Mouse (Mus musculus) lung, adult 18-20 months (tissue): Measurements from ENCODE around the gene Srp54a.
"Not testable (repeated sequence)": the region's sequence is repeated elsewhere in the genome, so short reads cannot be mapped to it uniquely, and the experiment has no call there.

Experiments
- DNase-seq, 2 experiments: peaks; one replicate each; pipeline ENCODE4 v3.0.0; 2022; ENCODE audit warnings: mixed read lengths in 2 of 2

Srp54a gene

DNA sequence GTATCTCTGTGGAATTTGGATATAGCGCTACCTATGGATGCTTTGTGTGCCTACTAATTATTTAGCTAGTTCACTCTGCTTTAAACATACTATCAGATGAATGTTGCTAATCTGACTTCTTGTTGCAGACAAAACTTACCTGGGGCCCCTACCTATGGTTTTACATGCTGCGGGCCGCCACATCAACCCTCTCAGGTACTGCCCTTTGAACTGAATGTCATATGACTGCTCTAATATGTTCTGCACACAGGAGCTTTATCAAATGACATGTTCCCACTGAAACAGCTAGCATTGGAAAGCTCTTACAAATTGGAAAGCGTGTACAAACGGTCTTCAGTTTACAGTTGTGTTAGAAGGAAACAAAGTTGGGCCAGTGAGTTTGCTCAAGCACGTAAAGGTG is 55.5 kb downstream of the Srp54a start:
- DNase-seq = not testable (repeated sequence)

DNA sequence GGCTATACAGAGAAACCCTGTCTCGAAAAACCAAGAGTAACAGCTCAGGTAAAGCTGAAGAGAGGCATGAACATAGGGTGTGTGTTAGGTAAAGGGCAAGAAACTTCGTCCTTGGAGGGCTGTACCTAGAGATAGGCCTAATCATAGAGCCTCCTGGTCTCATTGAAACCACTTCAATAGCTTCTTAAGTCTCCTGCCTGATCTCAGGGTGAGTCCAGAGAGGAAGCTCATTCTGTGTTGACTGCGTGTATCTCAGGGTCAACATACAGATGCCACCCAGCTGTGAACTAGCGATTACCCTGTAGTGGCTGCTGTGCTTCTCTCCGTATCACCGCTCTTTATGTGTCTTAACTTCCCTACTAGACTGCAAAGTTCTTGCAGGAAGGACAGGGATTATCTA is 57.8 kb downstream of the Srp54a start:
- DNase-seq = not testable (repeated sequence)

DNA sequence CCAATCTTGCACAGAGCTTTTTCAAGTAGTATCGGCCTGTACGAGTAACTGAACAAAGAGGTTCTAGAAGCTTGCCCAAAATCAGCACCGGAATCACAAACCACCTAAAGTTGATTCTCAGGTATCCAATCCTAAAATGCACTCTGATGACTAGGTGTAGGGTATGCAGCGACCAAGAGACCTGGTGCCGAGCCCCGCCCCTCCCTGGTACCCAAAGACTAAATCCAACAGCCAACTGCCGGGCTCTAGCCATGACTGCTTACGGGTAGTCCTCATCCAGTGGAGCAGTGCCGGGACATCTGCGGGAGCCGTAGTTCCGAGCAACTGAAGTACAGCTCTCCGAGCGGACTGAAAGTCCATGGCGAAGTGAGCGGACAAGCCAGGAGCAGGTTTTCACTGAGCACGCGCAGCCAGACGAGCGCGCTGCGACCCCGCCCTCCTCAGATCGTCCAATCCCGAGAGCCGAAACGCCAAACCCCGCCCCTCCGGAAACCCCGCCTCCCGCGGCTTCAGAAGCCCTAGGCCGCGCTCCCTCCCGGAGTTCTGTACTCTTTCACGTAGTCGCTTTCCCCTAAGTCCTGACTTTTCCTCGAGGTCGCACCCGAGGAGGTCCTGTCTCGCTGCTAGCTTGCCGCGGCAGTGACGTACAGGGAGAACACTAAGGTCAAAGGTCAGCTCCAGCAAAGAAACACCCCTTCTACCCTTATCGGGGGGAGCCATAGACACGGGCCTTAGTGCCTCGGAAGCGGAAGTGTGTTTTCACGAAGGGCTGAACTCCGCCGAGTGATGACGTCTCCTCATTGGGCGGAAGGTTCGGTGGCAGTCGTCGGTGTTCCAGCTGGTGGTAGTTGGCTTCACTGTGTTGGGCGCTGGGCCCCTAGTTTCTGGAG is 74.7 kb downstream of the Srp54a start, which contains the start of gene Srp54b:
Gene Srp54b, plus strand, starts transcription at position 546 of the 890 bp plus-strand sequence.
- DNase-seq = not testable (repeated sequence)

DNA sequence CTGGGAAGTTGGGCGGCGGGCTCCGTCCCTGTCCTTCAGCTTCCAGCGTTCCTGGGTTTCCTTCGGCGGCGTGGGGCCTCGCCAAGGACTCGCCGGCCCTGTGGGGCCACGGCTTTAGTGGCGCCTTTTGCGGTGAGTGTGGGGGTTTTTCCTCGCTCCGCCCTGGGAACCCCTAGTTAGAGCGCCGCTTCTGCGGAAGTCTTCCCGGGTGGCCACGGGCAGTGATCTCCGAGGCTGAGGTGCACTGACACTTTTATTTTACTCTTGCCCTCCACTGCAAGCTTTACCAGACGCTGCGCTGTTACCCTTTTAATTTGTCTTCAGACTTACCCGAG is 75.4 kb downstream of the Srp54a start:
- not testable (repeated sequence) for DNase-seq
